21 mouse cellular contexts compared by ENCODE assay signal in genomic region chr8:61743764-61744562, GRCm38 (mm10).
DNase-seq lines count a peak whose midpoint lies in the region; ATAC-seq lines count a peak whose summit lies in the region.
"Had no signal": no experiment of that assay in that cellular context is flagged by ENCODE, and none has a peak within 500 bp of the region (broad histone marks: within the 10 kb centered on the region; RNA-seq: fewer than 3 reads in every experiment).

No protein-coding gene starts in this region.

- H3K9me3 ChIP-seq in heart, embryonic 12.5 days (replicated peaks), result no peaks in the 10 kb centered on the region
- no peaks in the 10 kb centered on the region for H3K9me3 ChIP-seq in kidney, embryonic 15.5 days (replicated peaks)
- H3K9me3 ChIP-seq in intestine, embryonic 15.5 days, result no peaks in the 10 kb centered on the region
- no peaks in the 10 kb centered on the region for H3K9me3 ChIP-seq in stomach, embryonic 16.5 days (replicated peaks; ENCODE audit: control insufficient read depth, low read length)
- H3K9me3 ChIP-seq: embryonic facial prominence, embryonic 13.5 days; hindbrain, embryonic 15.5 days; neural tube, embryonic 13.5 days had no signal

- H3K9ac ChIP-seq in heart, embryonic 12.5 days, result no peak overlapping the region
- H3K9ac ChIP-seq in kidney, embryonic 15.5 days, result no peak overlapping the region
- H3K9ac ChIP-seq in intestine, embryonic 15.5 days, result no peak overlapping the region
- no peak overlapping the region for H3K9ac ChIP-seq in stomach, embryonic 16.5 days (ENCODE audit: low read length)
- H3K9ac ChIP-seq: embryonic facial prominence, embryonic 13.5 days; hindbrain, embryonic 15.5 days; midbrain, embryonic 12.5 days; neural tube, embryonic 13.5 days had no signal

- DNase-seq in heart, postnatal 25 days (ENCODE audit: low spot score), result no peak
- DNase-seq in kidney, adult 18-20 months, result no peak
- no peak for DNase-seq in urinary bladder, postnatal 36 days (ENCODE audit: low spot score in 2 of 2)
- DNase-seq: adrenal gland, postnatal 36 days; cerebellum, adult 11-12 months; cerebellum, postnatal 14 days; kidney, adult 8-10 months; lung, adult 18-20 months; right cerebral cortex, adult 18-20 months; thymus, adult 18-20 months; thymus, postnatal 4 days had no signal

- peaks cover 57% of the 10 kb centered on the region for H3K4me1 ChIP-seq in heart, embryonic 12.5 days (replicated peaks)
- peaks cover 11% of the 10 kb centered on the region for H3K4me1 ChIP-seq in kidney, embryonic 15.5 days
- peaks cover 10% of the 10 kb centered on the region for H3K4me1 ChIP-seq in intestine, embryonic 15.5 days (replicated peaks)
- peaks cover 11% of the 10 kb centered on the region; the same call in 1 of the 2 replicates for H3K4me1 ChIP-seq in stomach, embryonic 16.5 days (ENCODE audit: control insufficient read depth, insufficient read depth, low read length)

- H3K4me3 ChIP-seq in heart, embryonic 12.5 days, result no peak overlapping the region
- no peak overlapping the region for H3K4me3 ChIP-seq in kidney, embryonic 15.5 days (replicated peaks)
- no peak overlapping the region for H3K4me3 ChIP-seq in intestine, embryonic 15.5 days (replicated peaks)
- no peak overlapping the region for H3K4me3 ChIP-seq in stomach, embryonic 16.5 days (replicated peaks; ENCODE audit: low read length)
- H3K4me3 ChIP-seq: embryonic facial prominence, embryonic 13.5 days; hindbrain, embryonic 15.5 days; midbrain, embryonic 12.5 days; neural tube, embryonic 13.5 days had no signal

- H3K27ac ChIP-seq in heart, embryonic 12.5 days (ENCODE audit: poor library complexity, severe bottlenecking), result peak overlapping the region; percentile 38; the same call in 1 of the 2 replicates
- no peak overlapping the region for H3K27ac ChIP-seq in kidney, embryonic 15.5 days
- H3K27ac ChIP-seq in intestine, embryonic 15.5 days, result 0 out of 2 replicates have a peak overlapping the region, but pooled peaks have one; percentile 22
- H3K27ac ChIP-seq in stomach, embryonic 16.5 days (ENCODE audit: low read length), result no peak overlapping the region
- H3K27ac ChIP-seq: embryonic facial prominence, embryonic 13.5 days; hindbrain, embryonic 15.5 days; midbrain, embryonic 12.5 days; neural tube, embryonic 13.5 days had no signal

- no peaks in the 10 kb centered on the region for H3K36me3 ChIP-seq in heart, embryonic 12.5 days
- H3K36me3 ChIP-seq in kidney, embryonic 15.5 days, result no peaks in the 10 kb centered on the region
- no peaks in the 10 kb centered on the region for H3K36me3 ChIP-seq in intestine, embryonic 15.5 days
- H3K36me3 ChIP-seq in stomach, embryonic 16.5 days (ENCODE audit: control insufficient read depth, insufficient read depth, low read length), result no peaks in the 10 kb centered on the region
- H3K36me3 ChIP-seq: hindbrain, embryonic 15.5 days; midbrain, embryonic 12.5 days; neural tube, embryonic 13.5 days had no signal

- WGBS in heart, embryonic 12.5 days, result 40% methylated on average over 5 of the region's 6 CpGs
- WGBS in kidney, embryonic 15.5 days, result 82% methylated on average over 6 of the region's 6 CpGs
- 56% methylated on average over 6 of the region's 6 CpGs for WGBS in intestine, embryonic 15.5 days
- 62% methylated on average over 6 of the region's 6 CpGs for WGBS in stomach, embryonic 16.5 days

- H3K4me2 ChIP-seq in heart, embryonic 12.5 days, result no peak overlapping the region
- H3K4me2 ChIP-seq in kidney, embryonic 15.5 days, result no peak overlapping the region
- no peak overlapping the region for H3K4me2 ChIP-seq in intestine, embryonic 15.5 days (replicated peaks)
- H3K4me2 ChIP-seq in stomach, embryonic 16.5 days (ENCODE audit: low read depth, low read length), result no peak overlapping the region
- H3K4me2 ChIP-seq: embryonic facial prominence, embryonic 13.5 days; hindbrain, embryonic 15.5 days; liver, embryonic 11.5 days; midbrain, embryonic 12.5 days; neural tube, embryonic 13.5 days had no signal

- peak; percentile 51; the same call in 1 of the 2 replicates for ATAC-seq in heart, embryonic 12.5 days (ENCODE audit: insufficient number of reproducible peaks, low FRiP score)
- ATAC-seq in kidney, embryonic 15.5 days (replicated peaks; ENCODE audit: low FRiP score), result 0 out of 2 replicates have a peak, but pooled peaks have one; percentile 18
- peak; percentile 96 for ATAC-seq in intestine, embryonic 15.5 days
- ATAC-seq in stomach, embryonic 16.5 days (ENCODE audit: insufficient read depth, low FRiP score), result peak; percentile 88
- ATAC-seq: forebrain, embryonic 16.5 days had no signal

- no peaks in the 10 kb centered on the region for H3K27me3 ChIP-seq in heart, embryonic 12.5 days (replicated peaks)
- no peaks in the 10 kb centered on the region for H3K27me3 ChIP-seq in kidney, embryonic 15.5 days
- no peaks in the 10 kb centered on the region for H3K27me3 ChIP-seq in intestine, embryonic 15.5 days (replicated peaks)
- H3K27me3 ChIP-seq in stomach, embryonic 16.5 days (ENCODE audit: control insufficient read depth, insufficient read depth, low read length), result no peaks in the 10 kb centered on the region
- H3K27me3 ChIP-seq: embryonic facial prominence, embryonic 13.5 days; hindbrain, embryonic 15.5 days; midbrain, embryonic 12.5 days; neural tube, embryonic 13.5 days had no signal

- intact Hi-C loops in heart, postnatal 25 days (cut with DNase I), result no loop called here

Comparison
In these comparisons a context has a peak if more than half of its experiments do, and no peak if none do; other contexts are left out.
1. ATAC-seq: peak in every context shown above with its lines; median percentile 96 in intestine, embryonic 15.5 days; 88 in stomach, embryonic 16.5 days; 51 in heart, embryonic 12.5 days; 18 in kidney, embryonic 15.5 days.
2. H3K27ac ChIP-seq: peak in heart, embryonic 12.5 days (single experiment) and intestine, embryonic 15.5 days (single experiment); none in kidney, embryonic 15.5 days (single experiment) and stomach, embryonic 16.5 days (single experiment).